Mouse (Mus musculus): ENCODE measurements around the gene Nupr1. TPM values are rescaled to one million over a fixed set of nuclear protein-coding genes. Genes with fewer than 3 reads are reported as not detected.

Nupr1 gene
- total and polyA plus RNA-seq, 2 experiments, result 1.2 to 3.0 TPM

GRCm38 (mm10) chr7:126663646-126664045, 33.0 kb upstream of the Nupr1 start:
- TF ChIP-seq CTCF (IDR thresholded peaks at IDR 0.05; ENCODE audit: low read depth, low read length) (no peak), POLR2A (IDR thresholded peaks at IDR 0.05; ENCODE audit: extremely low read depth, insufficient read depth, low read length) (no peak)
- H3K27ac ChIP-seq (replicated peaks; ENCODE audit: insufficient read depth, low read depth, low read length), result no peak overlapping the region
- no peak overlapping the region for H3K4me3 ChIP-seq (ENCODE audit: insufficient read depth, low read depth, low read length)
- no peak overlapping the region for H3K9ac ChIP-seq (ENCODE audit: low read depth, low read length)
- peaks cover 3% of the 10 kb centered on the region for H3K4me1 ChIP-seq (ENCODE audit: control insufficient read depth, insufficient read depth, low read length)
- no peaks in the 10 kb centered on the region for H3K27me3 ChIP-seq (ENCODE audit: control insufficient read depth, insufficient read depth, low read length)
- no peak for DNase-seq (ENCODE audit: extremely low read depth, low read depth, low spot score)
- H3K79me2 ChIP-seq (ENCODE audit: control insufficient read depth, insufficient read depth, low read length), result no peaks in the 10 kb centered on the region; the same call in 1 of the 2 replicates
- WGBS, result 81% methylated on average over 8 of the region's 8 CpGs
- peaks cover 32% of the 10 kb centered on the region for H3K36me3 ChIP-seq (ENCODE audit: control insufficient read depth, insufficient read depth, low read length)

- H3K9ac ChIP-seq (ENCODE audit: low read depth, low read length), result no peak overlapping the region
- TF ChIP-seq CTCF (IDR thresholded peaks at IDR 0.05; ENCODE audit: low read depth, low read length) (no peak), POLR2A (IDR thresholded peaks at IDR 0.05; ENCODE audit: extremely low read depth, insufficient read depth, low read length) (no peak)
- no peaks in the 10 kb centered on the region for H3K27me3 ChIP-seq (ENCODE audit: control insufficient read depth, insufficient read depth, low read length)
- peaks cover 2% of the 10 kb centered on the region; the same call in 1 of the 2 replicates for H3K79me2 ChIP-seq (ENCODE audit: control insufficient read depth, insufficient read depth, low read length)
- H3K36me3 ChIP-seq (ENCODE audit: control insufficient read depth, insufficient read depth, low read length), result peaks cover 20% of the 10 kb centered on the region
- H3K4me1 ChIP-seq (ENCODE audit: control insufficient read depth, insufficient read depth, low read length), result no peaks in the 10 kb centered on the region; the same call in 1 of the 2 replicates
- no peak for DNase-seq (ENCODE audit: extremely low read depth, low read depth, low spot score)
- no peak overlapping the region for H3K4me3 ChIP-seq (ENCODE audit: insufficient read depth, low read depth, low read length)
- 98% methylated on average over 3 of the region's 3 CpGs for WGBS
- no peak overlapping the region for H3K27ac ChIP-seq (replicated peaks; ENCODE audit: insufficient read depth, low read depth, low read length)
These were observed 29.1 kb upstream of the Nupr1 start for GRCm38 (mm10) chr7:126659771-126660170.

GRCm38 (mm10) chr7:126657522-126657921, 26.9 kb upstream of the Nupr1 start:
- peaks cover 2% of the 10 kb centered on the region for H3K4me1 ChIP-seq (ENCODE audit: control insufficient read depth, insufficient read depth, low read length)
- H3K4me3 ChIP-seq (ENCODE audit: insufficient read depth, low read depth, low read length), result no peak overlapping the region
- H3K79me2 ChIP-seq (ENCODE audit: control insufficient read depth, insufficient read depth, low read length), result peaks cover 2% of the 10 kb centered on the region; the same call in 1 of the 2 replicates
- no peak overlapping the region for H3K27ac ChIP-seq (replicated peaks; ENCODE audit: insufficient read depth, low read depth, low read length)
- WGBS, result 100% methylated on average over 1 of the region's 1 CpGs
- H3K9ac ChIP-seq (ENCODE audit: low read depth, low read length), result no peak overlapping the region
- H3K36me3 ChIP-seq (ENCODE audit: control insufficient read depth, insufficient read depth, low read length), result peaks cover 4% of the 10 kb centered on the region
- TF ChIP-seq POLR2A (IDR thresholded peaks at IDR 0.05; ENCODE audit: extremely low read depth, insufficient read depth, low read length) (no peak), CTCF (IDR thresholded peaks at IDR 0.05; ENCODE audit: low read depth, low read length) (no peak)
- DNase-seq (ENCODE audit: extremely low read depth, low read depth, low spot score), result no peak
- H3K27me3 ChIP-seq (ENCODE audit: control insufficient read depth, insufficient read depth, low read length), result no peaks in the 10 kb centered on the region

- DNase-seq (ENCODE audit: extremely low read depth, low read depth, low spot score), result no peak
- H3K4me1 ChIP-seq (ENCODE audit: control insufficient read depth, insufficient read depth, low read length), result peaks cover 2% of the 10 kb centered on the region
- H3K27ac ChIP-seq (replicated peaks; ENCODE audit: insufficient read depth, low read depth, low read length), result 0 out of 2 replicates have a peak overlapping the region, but pooled peaks have one; percentile 6
- H3K9ac ChIP-seq (ENCODE audit: low read depth, low read length), result no peak overlapping the region
- TF ChIP-seq CTCF (IDR thresholded peaks at IDR 0.05; ENCODE audit: low read depth, low read length) (no peak), POLR2A (IDR thresholded peaks at IDR 0.05; ENCODE audit: extremely low read depth, insufficient read depth, low read length) (no peak)
- H3K4me3 ChIP-seq (ENCODE audit: insufficient read depth, low read depth, low read length), result no peak overlapping the region
- no peaks in the 10 kb centered on the region for H3K36me3 ChIP-seq (ENCODE audit: control insufficient read depth, insufficient read depth, low read length)
- 88% methylated on average over 3 of the region's 3 CpGs for WGBS
- H3K27me3 ChIP-seq (ENCODE audit: control insufficient read depth, insufficient read depth, low read length), result no peaks in the 10 kb centered on the region
- peaks cover 7% of the 10 kb centered on the region; the same call in 1 of the 2 replicates for H3K79me2 ChIP-seq (ENCODE audit: control insufficient read depth, insufficient read depth, low read length)
These were observed 25.0 kb upstream of the Nupr1 start for GRCm38 (mm10) chr7:126655695-126656094.

GRCm38 (mm10) chr7:126653991-126654390, 23.3 kb upstream of the Nupr1 start:
- Histone ChIP-seq H3K4me1 (ENCODE audit: control insufficient read depth, insufficient read depth, low read length) (peaks cover 5% of the 10 kb centered on the region), H3K27me3 (ENCODE audit: control insufficient read depth, insufficient read depth, low read length) (no peaks in the 10 kb centered on the region), H3K4me3 (ENCODE audit: insufficient read depth, low read depth, low read length) (no peak overlapping the region), H3K36me3 (ENCODE audit: control insufficient read depth, insufficient read depth, low read length) (no peaks in the 10 kb centered on the region), H3K27ac (replicated peaks; ENCODE audit: insufficient read depth, low read depth, low read length) (no peak overlapping the region), H3K79me2 (ENCODE audit: control insufficient read depth, insufficient read depth, low read length) (peaks cover 7% of the 10 kb centered on the region; the same call in 1 of the 2 replicates), H3K9ac (ENCODE audit: low read depth, low read length) (no peak overlapping the region)
- DNase-seq (ENCODE audit: extremely low read depth, low read depth, low spot score), result no peak
- WGBS, result 44% methylated on average over 2 of the region's 2 CpGs
- TF ChIP-seq CTCF (IDR thresholded peaks at IDR 0.05; ENCODE audit: low read depth, low read length) (no peak), POLR2A (IDR thresholded peaks at IDR 0.05; ENCODE audit: extremely low read depth, insufficient read depth, low read length) (no peak)

- TF ChIP-seq POLR2A (IDR thresholded peaks at IDR 0.05; ENCODE audit: extremely low read depth, insufficient read depth, low read length) (no peak), CTCF (IDR thresholded peaks at IDR 0.05; ENCODE audit: low read depth, low read length) (no peak)
- 62% methylated on average over 2 of the region's 2 CpGs for WGBS
- H3K27ac ChIP-seq (replicated peaks; ENCODE audit: insufficient read depth, low read depth, low read length), result no peak overlapping the region
- DNase-seq (ENCODE audit: extremely low read depth, low read depth, low spot score), result no peak
- no peaks in the 10 kb centered on the region for H3K27me3 ChIP-seq (ENCODE audit: control insufficient read depth, insufficient read depth, low read length)
- H3K79me2 ChIP-seq (ENCODE audit: control insufficient read depth, insufficient read depth, low read length), result peaks cover 7% of the 10 kb centered on the region; the same call in 1 of the 2 replicates
- H3K36me3 ChIP-seq (ENCODE audit: control insufficient read depth, insufficient read depth, low read length), result no peaks in the 10 kb centered on the region
- peaks cover 6% of the 10 kb centered on the region for H3K4me1 ChIP-seq (ENCODE audit: control insufficient read depth, insufficient read depth, low read length)
- H3K4me3 ChIP-seq (ENCODE audit: insufficient read depth, low read depth, low read length), result no peak overlapping the region
- H3K9ac ChIP-seq (ENCODE audit: low read depth, low read length), result no peak overlapping the region
These were observed 20.2 kb upstream of the Nupr1 start for GRCm38 (mm10) chr7:126650852-126651251.

Measured in liver, adult 2 months (tissue).